Mouse (Mus musculus) erythroblast, embryonic 14.5 days (primary cell): ENCODE measurements at regions not wholly inside any gene's neighbourhood (a gene's known extent, or its start where the extent isn't known, plus 50 kb on each side); places are given as distances from the start of the nearest gene placed in this dataset.

Experiments used
- H3K27me3 ChIP-seq: 2 replicates; pipeline ENCODE4 v1.6.1; 2012; ENCODE audit warnings: inconsistent platforms; ENCODE audit not compliant: control insufficient read depth
- H3K36me3 ChIP-seq: 2 replicates; pipeline ENCODE4 v1.6.1; 2012; ENCODE audit warnings: mild to moderate bottlenecking, inconsistent platforms; ENCODE audit not compliant: control insufficient read depth
- H3K4me1 ChIP-seq: 2 replicates; pipeline ENCODE4 v1.6.1; 2012; ENCODE audit warnings: inconsistent platforms; ENCODE audit not compliant: control insufficient read depth
- H3K4me3 ChIP-seq: replicated peaks from 2 replicates; pipeline ENCODE3; 2012; ENCODE audit warnings: moderate library complexity, mild to moderate bottlenecking, inconsistent platforms
- H3K9me3 ChIP-seq: 2 replicates; pipeline ENCODE4 v1.6.1; 2012; ENCODE audit warnings: low read length, inconsistent platforms, mixed read lengths; ENCODE audit not compliant: control insufficient read depth
- GATA1 ChIP-seq: IDR thresholded peaks from 2 replicates; pipeline ENCODE4 v1.6.1; 2012; ENCODE audit warnings: low read length, inconsistent platforms, mixed read lengths
- TAL1 ChIP-seq: IDR thresholded peaks from 3 replicates; pipeline ENCODE4 v1.6.1; 2012; ENCODE audit warnings: low read length, inconsistent platforms, mixed read lengths

DNA sequence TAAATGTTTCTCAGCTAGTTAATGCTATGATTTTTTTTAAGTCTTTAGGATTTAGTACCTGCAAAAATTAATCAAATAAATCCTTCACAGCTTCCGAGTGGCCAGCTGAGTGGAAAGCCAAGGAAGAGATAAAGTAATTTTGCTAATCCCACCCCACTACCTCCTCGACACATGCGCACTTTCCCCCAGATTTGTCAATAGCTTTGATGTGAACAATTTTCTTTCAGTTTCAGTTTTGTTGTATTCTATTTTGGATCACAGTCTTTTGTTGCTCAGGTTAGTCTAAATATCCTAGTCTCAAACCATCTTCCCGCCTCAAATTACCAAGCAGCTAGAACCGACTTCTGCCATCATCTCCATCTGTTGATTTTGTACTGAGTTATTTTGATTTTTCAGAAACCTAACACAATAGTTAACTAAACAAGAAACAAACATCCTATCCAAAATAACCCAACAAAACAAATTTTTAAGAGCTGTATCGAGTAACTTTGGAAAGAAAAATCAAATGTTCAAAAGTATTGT is 141.4 kb upstream of the Tbx18 start:
- H3K9me3 ChIP-seq: peaks cover 5% of the 10 kb centered on the region; the same call in 1 of the 2 replicates
- no peaks in the 10 kb centered on the region for H3K27me3 ChIP-seq
- no peak for TF ChIP-seq TAL1
- TF ChIP-seq GATA1: no peak

DNA sequence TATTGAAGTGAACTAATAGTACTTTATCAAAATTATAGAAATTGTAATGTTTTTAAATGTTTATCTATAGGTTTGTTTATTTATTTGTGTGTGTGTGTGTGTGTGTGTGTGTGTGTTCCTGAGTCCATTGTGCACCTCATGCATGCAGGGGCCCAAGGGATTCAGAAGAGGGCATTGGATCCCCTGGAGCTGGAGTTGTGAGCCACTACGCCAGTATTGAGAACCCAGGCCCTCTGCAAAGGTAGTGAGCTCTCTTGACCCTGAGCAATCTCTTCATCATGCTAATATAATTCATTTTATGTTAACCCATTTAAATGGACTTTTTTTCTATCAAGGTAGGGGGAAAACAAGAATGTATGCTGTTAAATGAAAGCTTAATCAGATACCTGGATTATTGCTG is 151.5 kb upstream of the Tbx18 start:
- TF ChIP-seq GATA1 (no peak), TAL1 (no peak)
- no peaks in the 10 kb centered on the region for H3K4me1 ChIP-seq

More for the DNA sequence above, 141.4 kb upstream of the Tbx18 start:
- no peak overlapping the region for H3K4me3 ChIP-seq
- no peaks in the 10 kb centered on the region for H3K36me3 ChIP-seq
- H3K4me1 ChIP-seq: no peaks in the 10 kb centered on the region

GRCm38 (mm10) chr9:87883069-87883468 is 152.0 kb upstream of the Tbx18 start:
- no peaks in the 10 kb centered on the region for H3K27me3 ChIP-seq
- H3K9me3 ChIP-seq: no peaks in the 10 kb centered on the region
- H3K4me1 ChIP-seq: no peaks in the 10 kb centered on the region
- H3K4me3 ChIP-seq: no peak overlapping the region
- H3K36me3 ChIP-seq: no peaks in the 10 kb centered on the region
- TF ChIP-seq TAL1: no peak
- TF ChIP-seq GATA1: no peak

More for the DNA sequence above, 151.5 kb upstream of the Tbx18 start:
- no peaks in the 10 kb centered on the region for H3K36me3 ChIP-seq
- H3K4me3 ChIP-seq: no peak overlapping the region
- no peaks in the 10 kb centered on the region; the same call in 1 of the 2 replicates for H3K9me3 ChIP-seq
- H3K27me3 ChIP-seq: no peaks in the 10 kb centered on the region

DNA sequence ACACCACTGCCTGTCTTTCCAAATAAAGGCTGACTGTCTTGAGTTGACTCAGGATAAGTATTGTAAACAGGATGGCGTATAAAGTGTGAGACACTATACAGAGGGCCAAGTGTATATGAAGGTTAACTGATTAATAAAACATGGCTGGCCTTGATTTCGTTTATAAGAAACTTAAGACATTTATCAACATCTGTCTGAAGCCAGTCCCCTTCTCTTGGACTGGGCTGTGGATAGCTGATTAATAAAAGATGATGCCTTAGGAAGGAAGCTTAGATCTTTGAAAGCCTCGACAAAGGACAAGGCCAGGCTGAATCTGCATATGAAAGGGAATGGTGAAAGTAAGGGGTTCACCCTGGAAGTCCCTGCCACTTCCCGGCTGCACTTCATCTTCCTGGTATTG is 163.0 kb upstream of the Tbx18 start:
- H3K4me3 ChIP-seq: no peak overlapping the region
- peaks cover 3% of the 10 kb centered on the region for H3K9me3 ChIP-seq
- no peaks in the 10 kb centered on the region for H3K36me3 ChIP-seq
- H3K4me1 ChIP-seq: no peaks in the 10 kb centered on the region
- no peaks in the 10 kb centered on the region for H3K27me3 ChIP-seq
- TF ChIP-seq GATA1: no peak
- no peak for TF ChIP-seq TAL1

DNA sequence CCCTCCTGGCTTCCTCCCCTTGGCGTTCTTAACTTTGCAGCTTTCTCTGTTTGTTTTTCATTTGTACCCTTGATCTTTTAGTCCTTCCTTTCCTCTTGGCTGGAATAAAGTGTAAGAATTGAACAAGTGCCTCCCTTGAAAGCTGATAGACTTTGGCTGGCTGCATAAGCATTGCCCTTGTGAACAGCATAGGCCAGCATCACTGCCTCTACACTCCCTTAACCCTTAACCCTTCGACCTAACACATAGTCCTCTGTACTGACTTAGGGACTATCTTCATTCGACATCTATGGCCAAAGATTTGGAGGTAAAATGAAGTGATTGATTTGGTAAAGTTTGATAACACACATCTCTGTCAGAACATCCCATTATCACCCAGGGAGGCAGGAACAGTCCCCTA is 163.5 kb upstream of the Tbx18 start:
- no peak for TF ChIP-seq GATA1
- no peak for TF ChIP-seq TAL1
- no peaks in the 10 kb centered on the region for H3K4me1 ChIP-seq
- H3K36me3 ChIP-seq: no peaks in the 10 kb centered on the region
- H3K4me3 ChIP-seq: no peak overlapping the region
- H3K27me3 ChIP-seq: no peaks in the 10 kb centered on the region
- H3K9me3 ChIP-seq: peaks cover 3% of the 10 kb centered on the region

GRCm38 (mm10) chr9:87895526-87895925 is 164.5 kb upstream of the Tbx18 start:
- no peak for TF ChIP-seq GATA1
- TF ChIP-seq TAL1: no peak
- no peaks in the 10 kb centered on the region for H3K27me3 ChIP-seq
- H3K4me3 ChIP-seq: no peak overlapping the region

DNA sequence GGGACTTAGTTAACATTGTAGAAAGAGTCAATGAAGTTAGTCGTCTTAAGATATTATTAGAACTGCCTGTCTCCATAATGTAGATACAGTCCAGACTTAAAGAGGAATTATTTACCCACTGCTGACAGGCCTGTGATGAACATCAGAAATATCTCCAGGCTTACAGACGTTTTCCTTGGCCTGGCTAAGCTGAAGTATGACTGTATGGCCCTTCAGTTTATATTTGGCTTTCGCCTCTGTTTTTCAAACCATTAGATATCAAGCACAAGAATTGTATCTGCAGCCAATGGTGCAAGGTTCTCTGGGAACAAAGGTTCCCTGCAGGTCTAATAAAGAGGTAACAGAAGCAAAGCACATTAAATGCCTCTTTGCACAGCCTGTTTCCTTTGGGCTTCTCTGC is 166.3 kb upstream of the Tbx18 start:
- Histone ChIP-seq H3K9me3 (peaks cover 3% of the 10 kb centered on the region), H3K4me3 (no peak overlapping the region), H3K27me3 (no peaks in the 10 kb centered on the region), H3K4me1 (no peaks in the 10 kb centered on the region), H3K36me3 (no peaks in the 10 kb centered on the region)
- TF ChIP-seq GATA1 (no peak), TAL1 (no peak)

More at GRCm38 (mm10) chr9:87895526-87895925, 164.5 kb upstream of the Tbx18 start:
- H3K36me3 ChIP-seq: no peaks in the 10 kb centered on the region
- peaks cover 3% of the 10 kb centered on the region for H3K9me3 ChIP-seq
- H3K4me1 ChIP-seq: no peaks in the 10 kb centered on the region

DNA sequence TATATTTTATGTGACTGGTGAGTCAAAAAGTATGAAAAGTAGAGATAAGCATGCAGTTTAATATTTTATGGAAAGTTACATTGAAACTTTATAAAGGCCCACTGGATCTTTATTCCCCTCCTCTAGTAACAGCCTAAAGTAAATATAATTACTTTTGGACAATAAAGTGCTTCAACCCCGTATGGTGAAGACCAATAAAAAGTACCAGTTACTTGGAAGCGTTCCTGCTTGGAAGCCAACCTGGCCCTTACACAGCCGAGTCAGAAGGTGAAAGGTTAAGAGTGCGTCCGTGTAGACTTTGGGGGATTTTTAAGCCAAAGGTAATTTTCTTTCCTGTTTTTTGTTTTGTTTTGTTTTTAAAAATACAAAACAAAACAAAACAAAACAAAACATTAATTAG is 168.3 kb upstream of the Tbx18 start:
- no peak overlapping the region for H3K4me3 ChIP-seq
- TF ChIP-seq GATA1 (no peak), TAL1 (no peak)
- no peaks in the 10 kb centered on the region for H3K4me1 ChIP-seq
- no peaks in the 10 kb centered on the region for H3K27me3 ChIP-seq
- peaks cover 7% of the 10 kb centered on the region for H3K9me3 ChIP-seq
- H3K36me3 ChIP-seq: no peaks in the 10 kb centered on the region

GRCm38 (mm10) chr9:87899800-87900199 is 168.7 kb upstream of the Tbx18 start:
- Histone ChIP-seq H3K4me3 (no peak overlapping the region), H3K27me3 (no peaks in the 10 kb centered on the region), H3K9me3 (peaks cover 11% of the 10 kb centered on the region), H3K36me3 (no peaks in the 10 kb centered on the region), H3K4me1 (no peaks in the 10 kb centered on the region)
- no peak for TF ChIP-seq GATA1
- TF ChIP-seq TAL1: no peak

GRCm38 (mm10) chr9:87921291-87921690 is 190.2 kb upstream of the Tbx18 start:
- no peaks in the 10 kb centered on the region for H3K36me3 ChIP-seq
- peaks cover 10% of the 10 kb centered on the region for H3K9me3 ChIP-seq
- no peak for TF ChIP-seq GATA1
- TF ChIP-seq TAL1: no peak
- H3K4me1 ChIP-seq: no peaks in the 10 kb centered on the region
- no peak overlapping the region for H3K4me3 ChIP-seq
- no peaks in the 10 kb centered on the region for H3K27me3 ChIP-seq
